8 mouse cellular contexts compared by ENCODE assay signal in genomic region chr15:100598883-100599275, GRCm38 (mm10). TPM values are rescaled to one million over a fixed set of nuclear protein-coding genes. Genes with fewer than 3 reads are reported as not detected.
DNase-seq lines count a peak whose midpoint lies in the region; ATAC-seq and TF ChIP-seq lines count a peak whose summit lies in the region.

No protein-coding gene starts in this region.

- peak; percentile 51 for ATAC-seq in forebrain, embryonic 15.5 days (replicated peaks)
- ATAC-seq in hindbrain, embryonic 15.5 days (ENCODE audit: low FRiP score, low read depth), result peak; percentile 33
- ATAC-seq in limb, embryonic 14.5 days (ENCODE audit: low FRiP score, low read depth), result no peak
- ATAC-seq in midbrain, embryonic 14.5 days (ENCODE audit: low FRiP score, low TSS enrichment), result peak; percentile 10; the same call in 1 of the 2 replicates

- no peak for TF ChIP-seq POLR2A in bone marrow macrophage, adult 2 months (IDR thresholded peaks at IDR 0.05; ENCODE audit: borderline replicate concordance, low read depth, low read length)
- TF ChIP-seq POLR2A in limb, embryonic 14.5 days (IDR thresholded peaks at IDR 0.05; ENCODE audit: borderline replicate concordance, extremely low read depth, insufficient read depth, insufficient read length), result no peak

- peaks cover 7% of the 10 kb centered on the region for H3K4me1 ChIP-seq in bone marrow macrophage, adult 2 months (ENCODE audit: control insufficient read depth, insufficient read depth, low read length)
- H3K4me1 ChIP-seq in forebrain, embryonic 15.5 days, result peaks cover 20% of the 10 kb centered on the region
- peaks cover 15% of the 10 kb centered on the region for H3K4me1 ChIP-seq in hindbrain, embryonic 15.5 days (replicated peaks)
- peaks cover 8% of the 10 kb centered on the region; the same call in 1 of the 2 replicates for H3K4me1 ChIP-seq in limb, embryonic 14.5 days (ENCODE audit: control insufficient read depth, insufficient read depth, low read length)
- peaks cover 16% of the 10 kb centered on the region for H3K4me1 ChIP-seq in midbrain, embryonic 14.5 days (ENCODE audit: control insufficient read depth, insufficient read depth, low read length)

- peak; percentile 29 for DNase-seq in layer of hippocampus, adult 9-11 months
- no peak for DNase-seq in layer of hippocampus, adult 9-10 months (ENCODE audit: low spot score)
- DNase-seq in limb, embryonic 14.5 days (ENCODE audit: low spot score), result peak; percentile 40
- DNase-seq in midbrain, embryonic 14.5 days, result peak; percentile 79
- DNase-seq in thymus, postnatal 14 days, result peak; percentile 56

- H3K27me3 ChIP-seq in forebrain, embryonic 15.5 days, result peaks cover 3% of the 10 kb centered on the region; the same call in 1 of the 2 replicates
- H3K27me3 ChIP-seq in hindbrain, embryonic 15.5 days, result 0 out of 2 replicates have a peak, but pooled peaks cover 3% of the 10 kb centered on the region
- peaks cover 33% of the 10 kb centered on the region for H3K27me3 ChIP-seq in limb, embryonic 14.5 days (ENCODE audit: control insufficient read depth, insufficient read depth, low read length)
- H3K27me3 ChIP-seq in midbrain, embryonic 14.5 days (ENCODE audit: control insufficient read depth, insufficient read depth, low read length), result no peaks in the 10 kb centered on the region

- H3K4me2 ChIP-seq in forebrain, embryonic 15.5 days (replicated peaks), result peak overlapping the region; percentile 88
- peak overlapping the region; percentile 74 for H3K4me2 ChIP-seq in hindbrain, embryonic 15.5 days
- H3K4me2 ChIP-seq in limb, embryonic 14.5 days (replicated peaks; ENCODE audit: low read depth, low read length, severe bottlenecking), result peak overlapping the region; percentile 97
- H3K4me2 ChIP-seq in midbrain, embryonic 14.5 days (ENCODE audit: low read length), result peak overlapping the region; percentile 79

- peak overlapping the region; percentile 97 for H3K9ac ChIP-seq in forebrain, embryonic 15.5 days (replicated peaks)
- peak overlapping the region; percentile 87 for H3K9ac ChIP-seq in hindbrain, embryonic 15.5 days
- peak overlapping the region; percentile 90 for H3K9ac ChIP-seq in limb, embryonic 14.5 days (ENCODE audit: low read depth, low read length, severe bottlenecking)
- H3K9ac ChIP-seq in midbrain, embryonic 14.5 days (replicated peaks; ENCODE audit: low read length), result peak overlapping the region; percentile 99

- WGBS in forebrain, embryonic 15.5 days, result 2% methylated on average over 12 of the region's 12 CpGs
- under 1% methylated on average over 12 of the region's 12 CpGs for WGBS in hindbrain, embryonic 15.5 days
- 2% methylated on average over 12 of the region's 12 CpGs for WGBS in limb, embryonic 14.5 days
- WGBS in midbrain, embryonic 14.5 days, result under 1% methylated on average over 12 of the region's 12 CpGs

- H3K9me3 ChIP-seq in forebrain, embryonic 15.5 days, result no peaks in the 10 kb centered on the region
- H3K9me3 ChIP-seq in hindbrain, embryonic 15.5 days, result no peaks in the 10 kb centered on the region
- no peaks in the 10 kb centered on the region for H3K9me3 ChIP-seq in limb, embryonic 14.5 days (ENCODE audit: control insufficient read depth, low read length)
- no peaks in the 10 kb centered on the region for H3K9me3 ChIP-seq in midbrain, embryonic 14.5 days (ENCODE audit: control insufficient read depth, low read length)

- peak overlapping the region; percentile 66 for H3K4me3 ChIP-seq in bone marrow macrophage, adult 2 months (ENCODE audit: insufficient read depth, low read length)
- H3K4me3 ChIP-seq in forebrain, embryonic 15.5 days, result peak overlapping the region; percentile 90
- H3K4me3 ChIP-seq in hindbrain, embryonic 15.5 days, result peak overlapping the region; percentile 80
- H3K4me3 ChIP-seq in limb, embryonic 14.5 days (replicated peaks; ENCODE audit: low read length), result peak overlapping the region; percentile 75
- H3K4me3 ChIP-seq in midbrain, embryonic 14.5 days (replicated peaks; ENCODE audit: low read depth, low read length), result peak overlapping the region; percentile 82

- no peak for TF ChIP-seq CTCF in bone marrow macrophage, adult 2 months (IDR thresholded peaks at IDR 0.05; ENCODE audit: low read depth, low read length)

- no peaks in the 10 kb centered on the region for H3K36me3 ChIP-seq in forebrain, embryonic 15.5 days
- no peaks in the 10 kb centered on the region for H3K36me3 ChIP-seq in hindbrain, embryonic 15.5 days
- H3K36me3 ChIP-seq in limb, embryonic 14.5 days (ENCODE audit: control insufficient read depth, insufficient read depth, low read length), result no peaks in the 10 kb centered on the region
- H3K36me3 ChIP-seq in midbrain, embryonic 14.5 days (ENCODE audit: control insufficient read depth, insufficient read depth, low read length), result 0 out of 2 replicates have a peak, but pooled peaks cover 3% of the 10 kb centered on the region

- no peak overlapping the region for H3K27ac ChIP-seq in bone marrow macrophage, adult 2 months (ENCODE audit: insufficient read depth, low read depth, low read length)
- peak overlapping the region; percentile 89 for H3K27ac ChIP-seq in forebrain, embryonic 15.5 days (replicated peaks)
- peak overlapping the region; percentile 84 for H3K27ac ChIP-seq in hindbrain, embryonic 15.5 days (replicated peaks)
- H3K27ac ChIP-seq in limb, embryonic 14.5 days (replicated peaks; ENCODE audit: low read depth, low read length), result no peak overlapping the region
- H3K27ac ChIP-seq in midbrain, embryonic 14.5 days (replicated peaks; ENCODE audit: low read depth, low read length), result peak overlapping the region; percentile 91

RNA-seq across cellular contexts. Expression of gene Pou6f1, which starts 0.9 kb away (rescaled TPM):
- polyA plus RNA-seq in bone marrow macrophage, adult 2 months (2012; ENCODE audit: insufficient read depth, insufficient read length, missing spikeins), result 23.4 and 27.0 TPM in 2 replicates
- 50.4 and 51.3 TPM in 2 replicates for polyA plus RNA-seq in forebrain, embryonic 15.5 days (2015; fragmentation: Nextera tagmentation; extraction: Ambion mirVana)
- 35.0 and 38.1 TPM in 2 replicates for polyA plus RNA-seq in hindbrain, embryonic 15.5 days (2015; fragmentation: Nextera tagmentation; extraction: Ambion mirVana)
- 24.9 and 32.4 TPM in 2 replicates for polyA plus RNA-seq in limb, embryonic 14.5 days (2012; rRNA removed)
- 9.8 and 13.5 TPM in 2 replicates for polyA plus RNA-seq in limb, embryonic 14.5 days (2014; fragmentation: Nextera tagmentation; extraction: Ambion mirVana)
- 45.6 and 47.3 TPM in 2 replicates for polyA plus RNA-seq in midbrain, embryonic 14.5 days (2014; fragmentation: Nextera tagmentation; extraction: Ambion mirVana)

RNA-seq across cellular contexts. Expression of gene Dazap2, which starts 16.3 kb away (rescaled TPM):
- polyA plus RNA-seq in bone marrow macrophage, adult 2 months (2012; ENCODE audit: insufficient read depth, insufficient read length, missing spikeins), result 466 and 503 TPM in 2 replicates
- 155 and 161 TPM in 2 replicates for polyA plus RNA-seq in forebrain, embryonic 15.5 days (2015; fragmentation: Nextera tagmentation; extraction: Ambion mirVana)
- 125 and 130 TPM in 2 replicates for polyA plus RNA-seq in hindbrain, embryonic 15.5 days (2015; fragmentation: Nextera tagmentation; extraction: Ambion mirVana)
- polyA plus RNA-seq in limb, embryonic 14.5 days (2012; rRNA removed), result 139 and 213 TPM in 2 replicates
- 185 and 191 TPM in 2 replicates for polyA plus RNA-seq in limb, embryonic 14.5 days (2014; fragmentation: Nextera tagmentation; extraction: Ambion mirVana)
- polyA plus RNA-seq in midbrain, embryonic 14.5 days (2014; fragmentation: Nextera tagmentation; extraction: Ambion mirVana), result 139 and 171 TPM in 2 replicates

RNA-seq across cellular contexts. Expression of gene Smagp, which starts 37.9 kb away (rescaled TPM):
- polyA plus RNA-seq in bone marrow macrophage, adult 2 months (2012; ENCODE audit: insufficient read depth, insufficient read length, missing spikeins), result 94.1 and 103 TPM in 2 replicates
- 1.8 and 2.5 TPM in 2 replicates for polyA plus RNA-seq in forebrain, embryonic 15.5 days (2015; fragmentation: Nextera tagmentation; extraction: Ambion mirVana)
- polyA plus RNA-seq in hindbrain, embryonic 15.5 days (2015; fragmentation: Nextera tagmentation; extraction: Ambion mirVana), result 4.0 and 5.0 TPM in 2 replicates
- polyA plus RNA-seq in limb, embryonic 14.5 days (2012; rRNA removed), result 18.5 and 19.7 TPM in 2 replicates
- 21.5 and 25.4 TPM in 2 replicates for polyA plus RNA-seq in limb, embryonic 14.5 days (2014; fragmentation: Nextera tagmentation; extraction: Ambion mirVana)
- polyA plus RNA-seq in midbrain, embryonic 14.5 days (2014; fragmentation: Nextera tagmentation; extraction: Ambion mirVana), result 0.78 and 3.6 TPM in 2 replicates

RNA-seq across cellular contexts. Expression of gene Tfcp2, which starts 47.1 kb away (rescaled TPM):
- polyA plus RNA-seq in bone marrow macrophage, adult 2 months (2012; ENCODE audit: insufficient read depth, insufficient read length, missing spikeins), result 9.4 and 10.2 TPM in 2 replicates
- 30.0 and 33.6 TPM in 2 replicates for polyA plus RNA-seq in forebrain, embryonic 15.5 days (2015; fragmentation: Nextera tagmentation; extraction: Ambion mirVana)
- polyA plus RNA-seq in hindbrain, embryonic 15.5 days (2015; fragmentation: Nextera tagmentation; extraction: Ambion mirVana), result 34.2 and 35.9 TPM in 2 replicates
- 30.1 and 30.5 TPM in 2 replicates for polyA plus RNA-seq in limb, embryonic 14.5 days (2012; rRNA removed)
- 23.2 and 26.1 TPM in 2 replicates for polyA plus RNA-seq in limb, embryonic 14.5 days (2014; fragmentation: Nextera tagmentation; extraction: Ambion mirVana)
- polyA plus RNA-seq in midbrain, embryonic 14.5 days (2014; fragmentation: Nextera tagmentation; extraction: Ambion mirVana), result 30.1 and 35.8 TPM in 2 replicates

Comparison
In these comparisons a context has a peak if more than half of its experiments do, and no peak if none do; other contexts are left out.
1. H3K27ac ChIP-seq: peak in forebrain, embryonic 15.5 days (single experiment), hindbrain, embryonic 15.5 days (single experiment) and midbrain, embryonic 14.5 days (single experiment); none in bone marrow macrophage, adult 2 months (single experiment) and limb, embryonic 14.5 days (single experiment).
2. Peak in every context shown above with its lines, with median percentiles within 50 percentile points of each other: H3K4me3 ChIP-seq, H3K4me2 ChIP-seq and H3K9ac ChIP-seq.